ENCODE assay signal across 8 mouse cellular contexts in genomic region chr8:94532873-94533671, GRCm38 (mm10). TPM values are rescaled to one million over a fixed set of nuclear protein-coding genes. Genes with fewer than 3 reads are reported as not detected.
DNase-seq lines count a peak whose midpoint lies in the region; ATAC-seq lines count a peak whose summit lies in the region.

Gene Cpne2 (plus strand): TSS chr8:94532990.

- H3K27ac ChIP-seq in embryonic facial prominence, embryonic 10.5 days (replicated peaks), result peak within 1 kb of the TSS; percentile 85
- H3K27ac ChIP-seq in intestine, embryonic 16.5 days (ENCODE audit: low read length), result no peak within 1 kb of the TSS
- peak within 1 kb of the TSS; percentile 83 for H3K27ac ChIP-seq in limb, embryonic 10.5 days
- peak within 1 kb of the TSS; percentile 92 for H3K27ac ChIP-seq in midbrain, embryonic 10.5 days (replicated peaks)

- 1% methylated on average over 81 of the region's 81 CpGs for WGBS in embryonic facial prominence, embryonic 10.5 days
- under 1% methylated on average over 73 of the region's 81 CpGs for WGBS in intestine, embryonic 16.5 days
- WGBS in limb, embryonic 10.5 days, result under 1% methylated on average over 76 of the region's 81 CpGs
- WGBS in midbrain, embryonic 10.5 days, result under 1% methylated on average over 78 of the region's 81 CpGs

- no peaks in the 10 kb centered on the region for H3K9me3 ChIP-seq in embryonic facial prominence, embryonic 10.5 days
- no peaks in the 10 kb centered on the region for H3K9me3 ChIP-seq in intestine, embryonic 16.5 days (ENCODE audit: control insufficient read depth, low read length)
- H3K9me3 ChIP-seq in limb, embryonic 10.5 days (replicated peaks), result no peaks in the 10 kb centered on the region
- H3K9me3 ChIP-seq in midbrain, embryonic 10.5 days (replicated peaks), result no peaks in the 10 kb centered on the region

- H3K9ac ChIP-seq in intestine, embryonic 16.5 days (ENCODE audit: low read depth, low read length), result peak within 1 kb of the TSS; percentile 75

- H3K4me2 ChIP-seq in intestine, embryonic 16.5 days (ENCODE audit: low read depth, low read length), result peak within 1 kb of the TSS; percentile 95

- no peak for DNase-seq in cerebellum, adult 9-10 months
- peak; percentile 83 for DNase-seq in embryonic facial prominence, embryonic 10.5 days (ENCODE audit: low spot score)
- peak; percentile 77 for DNase-seq in limb, embryonic 10.5 days (ENCODE audit: low spot score)
- DNase-seq in midbrain, embryonic 10.5 days (ENCODE audit: low spot score), result peak; percentile 78
- peak; percentile 53 for DNase-seq in spleen, adult 12 weeks (ENCODE audit: low spot score)

- peaks cover 87% of the 10 kb centered on the region for H3K27me3 ChIP-seq in embryonic facial prominence, embryonic 10.5 days (replicated peaks; ENCODE audit: low read depth, poor library complexity, severe bottlenecking)
- peaks cover 2% of the 10 kb centered on the region; the same call in 1 of the 2 replicates for H3K27me3 ChIP-seq in intestine, embryonic 16.5 days (replicated peaks; ENCODE audit: control insufficient read depth, insufficient read depth, low read length)
- peaks cover 72% of the 10 kb centered on the region for H3K27me3 ChIP-seq in limb, embryonic 10.5 days (ENCODE audit: low read depth, poor library complexity, severe bottlenecking)
- H3K27me3 ChIP-seq in midbrain, embryonic 10.5 days (ENCODE audit: low read depth, poor library complexity, severe bottlenecking), result peaks cover 86% of the 10 kb centered on the region

- no peaks in the 10 kb centered on the region for H3K36me3 ChIP-seq in embryonic facial prominence, embryonic 10.5 days (replicated peaks)
- H3K36me3 ChIP-seq in intestine, embryonic 16.5 days (ENCODE audit: control insufficient read depth, insufficient read depth, low read length), result no peaks in the 10 kb centered on the region
- H3K36me3 ChIP-seq in limb, embryonic 10.5 days, result no peaks in the 10 kb centered on the region
- no peaks in the 10 kb centered on the region for H3K36me3 ChIP-seq in midbrain, embryonic 10.5 days

- peak within 1 kb of the TSS; percentile 75 for H3K4me3 ChIP-seq in embryonic facial prominence, embryonic 10.5 days
- peak within 1 kb of the TSS; percentile 73 for H3K4me3 ChIP-seq in intestine, embryonic 16.5 days (ENCODE audit: low read length)
- peak within 1 kb of the TSS; percentile 76 for H3K4me3 ChIP-seq in limb, embryonic 10.5 days
- H3K4me3 ChIP-seq in midbrain, embryonic 10.5 days, result peak within 1 kb of the TSS; percentile 75

- ATAC-seq in cerebellum, adult (ENCODE audit: insufficient number of reproducible peaks, low FRiP score, low TSS enrichment), result peak; percentile 28
- ATAC-seq in granulocyte monocyte progenitor cell, adult 5-6 weeks (replicated peaks; ENCODE audit: poor library complexity, severe bottlenecking), result peak; percentile 70
- peak; percentile 91 for ATAC-seq in intestine, embryonic 16.5 days

- peaks cover 24% of the 10 kb centered on the region for H3K4me1 ChIP-seq in embryonic facial prominence, embryonic 10.5 days
- peaks cover 8% of the 10 kb centered on the region for H3K4me1 ChIP-seq in intestine, embryonic 16.5 days (ENCODE audit: control insufficient read depth, insufficient read depth, low read length)
- peaks cover 20% of the 10 kb centered on the region for H3K4me1 ChIP-seq in limb, embryonic 10.5 days
- H3K4me1 ChIP-seq in midbrain, embryonic 10.5 days, result peaks cover 44% of the 10 kb centered on the region

RNA-seq across cellular contexts. Expression of gene Cpne2, which starts in this region (rescaled TPM):
- polyA plus RNA-seq in embryonic facial prominence, embryonic 10.5 days (2016; fragmentation: Nextera tagmentation; extraction: Ambion mirVana), result 9.1 and 9.9 TPM in 2 replicates
- 106 and 114 TPM in 2 replicates for total RNA-seq in granulocyte monocyte progenitor cell, adult 5-6 weeks (2014; fragmentation: Nextera tagmentation)
- 53.9 and 56.5 TPM in 2 replicates for total RNA-seq in granulocyte monocyte progenitor cell, adult 5-6 weeks (2017)
- 5.7 and 6.4 TPM in 2 replicates for polyA plus RNA-seq in intestine, embryonic 16.5 days (2015; fragmentation: Nextera tagmentation; extraction: Ambion mirVana)
- polyA plus RNA-seq in limb, embryonic 10.5 days (2016; fragmentation: Nextera tagmentation; extraction: Ambion mirVana), result 5.8 and 6.6 TPM in 2 replicates
- polyA plus RNA-seq in midbrain, embryonic 10.5 days (2016; fragmentation: Nextera tagmentation; extraction: Ambion mirVana), result 13.6 and 17.6 TPM in 2 replicates

Comparison
In these comparisons a context has a peak if more than half of its experiments do, and no peak if none do; other contexts are left out.
1. ATAC-seq: peak in every context shown above with its lines; median percentile 91 in intestine, embryonic 16.5 days; 70 in granulocyte monocyte progenitor cell, adult 5-6 weeks; 28 in cerebellum, adult.